Mouse (Mus musculus) midbrain, embryonic 10.5 days (tissue): ENCODE results near the gene Ace. TPM values are rescaled to one million over a fixed set of nuclear protein-coding genes. Genes with fewer than 3 reads are reported as not detected.

Experiments
- DNase-seq: peaks from one replicate; pipeline ENCODE4 v3.0.0-alpha.2; 2017; ENCODE audit warnings: low spot score
- H3K27ac ChIP-seq: fragments of 300-500 bp; sonication (generic); replicated peaks from 2 replicates; pipeline ENCODE4 v1.5.1; 2016; ENCODE audit warnings: mild to moderate bottlenecking
- H3K27me3 ChIP-seq: fragments of 300-500 bp; sonication (generic); 2 replicates; pipeline ENCODE4 v1.6.1; 2016; ENCODE audit warnings: low read depth, mild to moderate bottlenecking; ENCODE audit not compliant: poor library complexity, severe bottlenecking
- H3K36me3 ChIP-seq: fragments of 300-500 bp; sonication (generic); 2 replicates; pipeline ENCODE4 v1.6.1; 2016; ENCODE audit warnings: mild to moderate bottlenecking, moderate library complexity
- H3K4me1 ChIP-seq: fragments of 300-500 bp; sonication (generic); 2 replicates; pipeline ENCODE4 v1.6.1; 2016
- H3K4me3 ChIP-seq: fragments of 300-500 bp; sonication (generic); 2 replicates; pipeline ENCODE4 v1.5.1; 2016; ENCODE audit warnings: mild to moderate bottlenecking, moderate library complexity
- H3K9me3 ChIP-seq: fragments of 300-500 bp; sonication (generic); replicated peaks from 2 replicates; pipeline ENCODE4 v1.6.1; 2016; ENCODE audit warnings: mild to moderate bottlenecking
- WGBS: fragments of 180-500 bp; shearing (Covaris S2); methylation state at CpG from one replicate; pipeline ENCODE4 v1.1.7; 2016; 5-methylcytosine and 5-hydroxymethylcytosine counted together
- polyA plus RNA-seq: library from polyadenylated mRNA; unstranded; fragments of >200 nt; fragmentation: Nextera tagmentation; extraction: Ambion mirVana; gene quantifications from 2 replicates; pipeline ENCODE4 v1.2.1, GENCODE M21; 2016

Ace gene
- 0.75 and 0.85 TPM in 2 replicates for polyA plus RNA-seq

- under 1% methylated on average over 75 of the region's 76 CpGs for WGBS
Measured at GRCm38 (mm10) chr11:105967741-105968574, at the start of gene Ace. Ace (plus strand) TSS chr11:105967945.

DNA sequence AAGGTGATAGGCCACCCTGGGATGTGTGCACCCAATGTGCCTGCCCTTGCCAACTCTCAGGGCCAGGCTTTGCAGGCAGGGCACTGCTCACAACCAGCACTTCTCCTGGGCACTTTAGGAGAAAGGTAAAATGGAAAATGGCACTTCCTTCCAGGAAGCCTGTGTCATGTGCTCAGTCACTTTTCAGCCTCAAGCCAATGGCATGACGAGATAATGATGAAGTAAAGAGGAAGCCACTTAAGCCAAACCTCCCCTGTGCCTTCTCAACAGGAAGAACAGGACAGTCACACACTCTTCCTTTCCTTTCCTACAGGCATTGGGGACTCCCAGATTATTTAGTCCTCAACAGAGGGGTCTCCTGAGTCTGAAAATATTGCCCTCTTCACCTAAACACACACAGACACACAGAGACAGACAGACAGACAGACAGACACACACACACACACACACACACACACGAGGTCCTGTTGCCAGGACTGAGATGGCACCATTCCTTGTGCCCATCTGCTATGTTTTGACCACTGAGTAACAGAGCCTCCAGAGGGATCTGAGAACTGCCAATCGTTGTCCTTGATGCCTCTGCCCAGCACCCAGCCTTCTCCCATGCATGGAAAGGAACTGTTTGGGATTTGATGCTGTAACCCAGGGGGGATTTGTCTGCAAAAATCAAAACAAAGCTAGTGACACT lies 47.5 kb upstream of the Ace start:
- H3K36me3 ChIP-seq = peaks cover 36% of the 10 kb centered on the region
- H3K4me3 ChIP-seq = no peak overlapping the region
- no peak for DNase-seq
- no peaks in the 10 kb centered on the region for H3K27me3 ChIP-seq
- WGBS = 84% methylated on average over 3 of the region's 3 CpGs
- H3K4me1 ChIP-seq = no peaks in the 10 kb centered on the region
- no peaks in the 10 kb centered on the region for H3K9me3 ChIP-seq
- H3K27ac ChIP-seq = no peak overlapping the region

More at GRCm38 (mm10) chr11:105967741-105968574, at the start of gene Ace:
- Histone ChIP-seq H3K4me1 (peaks cover 20% of the 10 kb centered on the region), H3K4me3 (peak within 1 kb of the TSS; percentile 69), H3K27me3 (peaks cover 62% of the 10 kb centered on the region), H3K9me3 (no peaks in the 10 kb centered on the region), H3K27ac (peak within 1 kb of the TSS; percentile 63), H3K36me3 (no peaks in the 10 kb centered on the region)
- DNase-seq = peak; percentile 56

DNA sequence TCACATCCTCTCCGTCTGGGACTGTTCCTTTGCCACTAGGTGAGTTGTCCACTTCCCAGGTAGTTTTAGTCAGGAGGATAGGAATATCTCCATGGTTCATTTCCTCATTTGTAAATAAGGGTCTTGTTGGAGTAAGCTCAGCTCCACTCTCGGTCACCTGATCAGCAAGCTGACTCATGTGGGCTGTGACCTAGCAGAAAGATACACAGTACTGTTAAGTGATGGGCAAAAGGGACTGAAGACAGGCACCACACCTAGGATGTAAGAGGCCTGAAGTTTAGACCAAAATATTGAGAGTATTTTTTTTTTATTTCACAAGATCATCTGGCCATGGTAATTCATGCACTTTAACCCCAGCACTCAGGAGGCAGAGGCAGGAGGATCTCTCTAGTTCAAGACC lies 46.9 kb upstream of the Ace start:
- 93% methylated on average over 2 of the region's 2 CpGs for WGBS
- no peak overlapping the region for H3K27ac ChIP-seq
- no peaks in the 10 kb centered on the region for H3K4me1 ChIP-seq
- no peaks in the 10 kb centered on the region for H3K9me3 ChIP-seq
- no peak overlapping the region for H3K4me3 ChIP-seq
- H3K27me3 ChIP-seq = no peaks in the 10 kb centered on the region
- peaks cover 36% of the 10 kb centered on the region for H3K36me3 ChIP-seq
- no peak for DNase-seq

GRCm38 (mm10) chr11:105921275-105921674 lies 46.5 kb upstream of the Ace start:
- Histone ChIP-seq H3K27me3 (no peaks in the 10 kb centered on the region), H3K27ac (no peak overlapping the region), H3K36me3 (peaks cover 36% of the 10 kb centered on the region), H3K9me3 (no peaks in the 10 kb centered on the region), H3K4me1 (no peaks in the 10 kb centered on the region), H3K4me3 (no peak overlapping the region)
- WGBS = 93% methylated on average over 5 of the region's 5 CpGs
- no peak for DNase-seq

DNA sequence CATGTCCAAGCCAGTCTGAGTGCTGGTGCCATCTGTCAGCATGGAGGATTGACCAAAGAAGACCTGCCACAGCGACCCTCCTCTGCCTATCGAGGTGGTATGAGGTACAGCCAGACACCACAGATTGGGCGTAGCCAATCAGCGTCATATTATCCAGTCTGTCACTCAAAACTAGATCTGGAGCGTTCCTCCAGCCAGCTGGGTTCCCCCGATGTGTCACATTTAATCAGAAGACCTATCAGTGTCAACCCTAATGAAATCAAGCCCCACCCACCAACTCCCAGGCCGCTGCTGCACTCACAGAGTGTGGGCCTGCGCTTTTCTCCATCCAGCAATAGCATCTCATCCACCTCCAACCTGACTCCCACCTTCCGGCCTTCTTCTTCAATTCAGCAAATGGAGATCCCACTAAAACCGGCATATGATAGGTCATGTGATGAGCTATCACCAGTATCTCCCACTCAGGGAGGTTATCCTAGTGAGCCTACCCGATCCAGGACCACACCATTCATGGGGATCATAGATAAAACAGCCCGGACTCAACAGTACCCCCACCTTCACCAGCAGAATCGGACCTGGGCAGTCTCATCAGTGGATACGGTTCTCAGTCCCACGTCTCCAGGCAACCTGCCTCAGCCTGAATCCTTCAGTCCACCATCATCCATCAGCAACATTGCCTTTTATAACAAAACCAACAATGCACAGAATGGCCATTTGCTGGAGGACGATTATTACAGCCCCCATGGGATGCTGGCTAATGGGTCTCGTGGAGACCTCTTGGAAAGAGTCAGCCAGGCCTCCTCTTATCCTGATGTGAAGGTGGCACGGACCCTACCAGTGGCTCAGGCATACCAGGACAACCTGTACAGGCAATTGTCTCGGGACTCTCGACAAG lies 44.7 kb upstream of the Ace start:
- Histone ChIP-seq H3K27me3 (no peaks in the 10 kb centered on the region), H3K4me1 (no peaks in the 10 kb centered on the region; the same call in 1 of the 2 replicates), H3K9me3 (no peaks in the 10 kb centered on the region), H3K36me3 (peaks cover 36% of the 10 kb centered on the region), H3K27ac (no peak overlapping the region), H3K4me3 (no peak overlapping the region)
- WGBS = 91% methylated on average over 20 of the region's 20 CpGs
- no peak for DNase-seq

- WGBS = 57% methylated on average over 14 of the region's 14 CpGs
- H3K4me1 ChIP-seq = no peaks in the 10 kb centered on the region; the same call in 1 of the 2 replicates
- no peaks in the 10 kb centered on the region for H3K9me3 ChIP-seq
- peak; percentile 69 for DNase-seq
- H3K4me3 ChIP-seq = no peak overlapping the region
- no peaks in the 10 kb centered on the region for H3K27me3 ChIP-seq
- H3K27ac ChIP-seq = 0 out of 2 replicates have a peak overlapping the region, but pooled peaks have one; percentile 39
- peaks cover 11% of the 10 kb centered on the region for H3K36me3 ChIP-seq
Measured at GRCm38 (mm10) chr11:105927065-105928030, 40.4 kb upstream of the Ace start.

DNA sequence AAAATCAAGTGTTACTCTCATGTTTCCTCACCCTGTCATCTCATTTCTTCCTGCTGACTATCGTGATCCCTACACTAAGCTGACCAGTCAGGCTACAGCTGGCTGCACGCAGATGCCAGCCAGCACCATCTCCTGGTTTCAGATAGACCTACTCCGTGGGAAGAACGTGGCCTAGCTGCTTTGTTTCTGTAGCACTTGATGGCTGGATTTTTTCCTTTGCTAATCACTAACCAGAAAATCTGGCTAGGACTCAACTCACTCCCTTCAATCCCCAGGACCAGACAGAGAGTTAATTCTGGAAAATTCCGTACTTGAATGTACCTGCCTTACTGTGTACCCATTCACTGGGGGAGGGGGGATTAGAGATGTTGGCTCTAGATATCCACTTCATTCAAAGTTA lies 39.6 kb upstream of the Ace start:
- no peak overlapping the region for H3K27ac ChIP-seq
- H3K9me3 ChIP-seq = no peaks in the 10 kb centered on the region
- WGBS = 67% methylated on average over 5 of the region's 5 CpGs
- no peak for DNase-seq
- H3K4me1 ChIP-seq = no peaks in the 10 kb centered on the region; the same call in 1 of the 2 replicates
- H3K27me3 ChIP-seq = no peaks in the 10 kb centered on the region
- peaks cover 4% of the 10 kb centered on the region; the same call in 1 of the 2 replicates for H3K36me3 ChIP-seq
- no peak overlapping the region for H3K4me3 ChIP-seq

GRCm38 (mm10) chr11:105931380-105931779 lies 36.4 kb upstream of the Ace start:
- Histone ChIP-seq H3K9me3 (no peaks in the 10 kb centered on the region), H3K27me3 (peaks cover 5% of the 10 kb centered on the region), H3K36me3 (no peaks in the 10 kb centered on the region; the same call in 1 of the 2 replicates), H3K4me3 (no peak overlapping the region), H3K27ac (no peak overlapping the region), H3K4me1 (peaks cover 17% of the 10 kb centered on the region)
- WGBS = 88% methylated on average over 3 of the region's 3 CpGs
- DNase-seq = no peak

DNA sequence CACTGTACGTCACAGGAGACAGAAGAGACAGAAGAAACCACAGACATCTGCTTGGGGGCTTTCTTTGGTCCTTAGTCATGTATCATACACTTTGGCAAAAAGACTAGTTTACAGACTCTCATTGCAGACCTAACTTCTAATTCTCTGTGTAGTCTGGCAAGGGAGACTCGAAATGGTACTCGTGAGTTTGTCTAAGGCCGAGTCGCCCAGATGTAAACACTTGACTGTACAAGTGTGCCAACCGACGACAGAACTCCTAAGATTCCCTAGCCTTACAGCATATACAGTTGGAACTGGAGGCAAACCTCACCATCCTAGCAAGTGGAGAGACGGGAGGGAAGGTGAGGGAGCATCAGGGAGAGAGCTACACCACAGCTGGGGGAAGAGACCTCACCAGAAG lies 34.0 kb upstream of the Ace start:
- 89% methylated on average over 8 of the region's 8 CpGs for WGBS
- H3K4me3 ChIP-seq = no peak overlapping the region
- no peaks in the 10 kb centered on the region; the same call in 1 of the 2 replicates for H3K36me3 ChIP-seq
- peaks cover 28% of the 10 kb centered on the region for H3K27me3 ChIP-seq
- no peak for DNase-seq
- H3K27ac ChIP-seq = 0 out of 2 replicates have a peak overlapping the region, but pooled peaks have one; percentile 70
- H3K9me3 ChIP-seq = no peaks in the 10 kb centered on the region
- H3K4me1 ChIP-seq = peaks cover 20% of the 10 kb centered on the region

GRCm38 (mm10) chr11:105934303-105934711 lies 33.4 kb upstream of the Ace start:
- no peaks in the 10 kb centered on the region for H3K9me3 ChIP-seq
- 75% methylated on average over 5 of the region's 5 CpGs for WGBS
- H3K36me3 ChIP-seq = no peaks in the 10 kb centered on the region; the same call in 1 of the 2 replicates
- H3K27ac ChIP-seq = peak overlapping the region; percentile 70
- no peak overlapping the region for H3K4me3 ChIP-seq
- peaks cover 21% of the 10 kb centered on the region for H3K4me1 ChIP-seq
- DNase-seq = no peak
- H3K27me3 ChIP-seq = peaks cover 30% of the 10 kb centered on the region

DNA sequence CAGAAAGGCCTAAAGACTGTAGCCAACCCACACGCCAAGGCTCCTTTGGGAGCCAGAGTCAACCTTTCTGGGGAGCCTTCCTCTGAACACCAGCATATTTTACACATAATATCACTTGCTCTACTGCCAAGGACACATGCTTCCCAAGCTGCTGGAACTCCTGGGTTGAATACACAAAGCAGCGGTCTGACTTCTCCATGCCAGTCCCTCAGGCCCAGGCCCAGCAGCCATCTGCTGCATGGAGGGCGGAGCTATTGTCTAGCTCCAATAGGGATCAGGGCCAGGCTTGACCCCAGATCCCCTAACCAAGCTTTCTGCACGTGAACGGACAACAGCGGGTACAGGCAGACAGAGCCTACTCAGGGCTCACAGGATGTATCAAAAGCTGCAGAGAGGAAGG lies 32.9 kb upstream of the Ace start:
- peak; percentile 47 for DNase-seq
- Histone ChIP-seq H3K27me3 (peaks cover 34% of the 10 kb centered on the region), H3K9me3 (no peaks in the 10 kb centered on the region), H3K4me3 (no peak overlapping the region), H3K36me3 (no peaks in the 10 kb centered on the region; the same call in 1 of the 2 replicates), H3K27ac (peak overlapping the region; percentile 70), H3K4me1 (peaks cover 21% of the 10 kb centered on the region)
- 48% methylated on average over 6 of the region's 6 CpGs for WGBS
